Mouse (Mus musculus) gastrocnemius, adult 18-20 months (tissue): ENCODE data around the gene Adam33. TPM values are rescaled to one million over a fixed set of nuclear protein-coding genes. Genes with fewer than 3 reads are reported as not detected.
A peak's percentile ranks its signal among the peaks of the same experiment; 100 is the strongest.
"Not testable (repeated sequence)": the region's sequence is repeated elsewhere in the genome, so short reads cannot be mapped to it uniquely, and the experiment has no call there.

Experiments used
- DNase-seq: peaks from one replicate; pipeline ENCODE4 v3.0.0; 2021; ENCODE audit warnings: low spot score
- total RNA-seq, 2 experiments: library from RNA; stranded (reverse); gene quantifications; 2 replicates each; pipeline ENCODE4 v1.2.3; 2021

The Adam33 gene
- total RNA-seq, 2 experiments from 2014 or later: 1.3 to 1.9 TPM

- no peak for DNase-seq
Observed at GRCm38 (mm10) chr2:131058672-131059071, 4.9 kb downstream of the Adam33 start.

DNA sequence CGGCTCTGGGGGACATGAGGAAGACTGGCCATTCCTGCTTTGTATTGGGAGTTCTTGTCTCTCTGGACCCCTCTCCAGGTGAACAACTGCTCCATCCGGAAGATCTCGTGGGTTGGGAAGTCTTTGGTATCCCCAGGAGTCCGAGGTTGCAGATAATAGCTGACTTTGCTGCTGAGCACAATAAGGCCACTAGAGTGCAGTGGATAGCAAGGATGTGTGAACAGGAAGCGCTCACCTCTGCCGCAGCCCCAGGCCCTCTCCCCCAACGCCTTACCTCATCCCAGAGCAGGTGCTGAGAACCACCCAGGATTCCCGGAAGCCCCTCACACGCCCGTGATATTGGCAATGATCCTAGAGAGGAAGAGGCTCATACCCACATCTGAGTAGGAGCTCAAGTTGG is 7.4 kb downstream of the Adam33 start:
- no peak for DNase-seq

- peak; percentile 30 for DNase-seq
Observed at GRCm38 (mm10) chr2:131055631-131056030, 8.0 kb downstream of the Adam33 start.

DNA sequence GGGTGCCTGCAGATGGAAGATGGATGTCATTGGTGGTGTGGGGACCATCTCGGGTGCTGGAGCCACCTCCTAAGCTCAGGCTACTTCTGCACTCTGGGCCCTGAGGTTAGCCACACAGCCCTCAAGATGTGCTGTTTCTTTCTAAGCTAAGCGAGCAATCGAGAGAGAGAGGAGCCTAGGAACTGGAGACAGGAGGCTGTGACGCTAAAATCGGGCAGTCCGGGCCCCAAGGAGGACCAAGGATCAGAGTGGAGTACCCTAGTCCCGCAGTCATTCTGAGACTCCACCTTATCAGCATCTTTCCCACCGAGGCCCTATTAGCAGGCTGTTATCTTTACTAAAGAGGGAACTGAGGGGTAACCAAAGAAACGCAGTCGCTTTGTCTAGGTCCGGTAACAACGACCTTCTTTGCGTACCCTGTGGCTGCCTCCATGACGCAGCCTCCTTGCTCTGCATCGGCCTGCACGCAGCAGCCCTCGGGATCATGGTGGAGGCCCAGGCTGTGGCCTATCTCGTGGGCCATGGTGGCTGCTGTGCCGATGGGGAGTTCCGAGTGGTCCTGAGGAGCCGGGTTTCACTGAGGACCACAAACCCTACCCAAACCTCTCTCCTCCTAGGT is 8.9 kb downstream of the Adam33 start:
- no peak for DNase-seq

GRCm38 (mm10) chr2:131053851-131054645 is 9.6 kb downstream of the Adam33 start:
- no peak for DNase-seq

GRCm38 (mm10) chr2:131052862-131053418 is 10.7 kb downstream of the Adam33 start:
- DNase-seq: no peak

- DNase-seq: no peak
Observed at GRCm38 (mm10) chr2:131052043-131052442, 11.6 kb downstream of the Adam33 start.

DNA sequence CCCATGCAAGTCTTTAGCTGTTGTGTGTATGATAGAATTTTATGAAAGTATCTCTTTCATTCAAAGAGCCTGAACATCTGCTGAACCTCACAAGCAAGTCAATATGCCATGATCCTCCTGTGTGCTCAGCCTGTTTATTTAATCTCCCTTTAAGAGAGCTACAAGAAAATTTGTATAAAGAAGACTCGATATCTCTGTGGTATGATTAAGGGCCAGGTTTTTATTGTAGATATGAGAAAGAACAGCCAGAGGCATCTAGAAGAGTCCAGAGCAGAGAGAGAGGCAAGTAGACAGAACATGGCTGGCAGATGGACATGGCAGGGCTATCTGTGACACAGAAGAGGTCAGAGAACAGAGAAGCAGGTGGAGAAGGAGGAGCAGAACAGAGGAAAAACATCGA is 17.6 kb downstream of the Adam33 start:
- DNase-seq: no peak

GRCm38 (mm10) chr2:131044989-131045720 is 18.5 kb downstream of the Adam33 start:
- DNase-seq: no peak

DNA sequence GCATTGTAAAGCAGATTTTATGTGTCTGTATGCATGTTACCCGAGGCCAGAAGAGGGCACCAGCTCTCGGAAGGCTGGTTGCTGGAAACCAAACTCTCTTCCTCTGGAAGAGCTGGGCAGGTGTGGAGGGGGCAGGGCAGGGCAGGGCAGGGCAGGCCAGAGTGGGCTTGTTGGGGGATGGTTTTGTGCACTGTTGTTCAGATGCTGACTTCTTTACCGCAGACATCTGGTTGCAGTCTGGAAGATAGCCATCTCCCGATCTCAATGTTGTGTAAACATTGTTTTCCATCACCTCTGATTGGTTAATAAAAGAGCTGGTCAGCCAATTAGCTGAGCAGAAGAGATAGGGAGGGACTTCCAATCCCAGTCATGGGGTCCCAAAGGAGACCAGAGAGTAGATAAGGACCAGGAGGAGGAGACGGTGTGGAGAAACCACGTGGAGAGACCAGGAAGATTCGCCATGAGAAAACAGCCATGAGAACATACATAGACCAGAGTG is 19.2 kb downstream of the Adam33 start:
- no peak for DNase-seq

DNA sequence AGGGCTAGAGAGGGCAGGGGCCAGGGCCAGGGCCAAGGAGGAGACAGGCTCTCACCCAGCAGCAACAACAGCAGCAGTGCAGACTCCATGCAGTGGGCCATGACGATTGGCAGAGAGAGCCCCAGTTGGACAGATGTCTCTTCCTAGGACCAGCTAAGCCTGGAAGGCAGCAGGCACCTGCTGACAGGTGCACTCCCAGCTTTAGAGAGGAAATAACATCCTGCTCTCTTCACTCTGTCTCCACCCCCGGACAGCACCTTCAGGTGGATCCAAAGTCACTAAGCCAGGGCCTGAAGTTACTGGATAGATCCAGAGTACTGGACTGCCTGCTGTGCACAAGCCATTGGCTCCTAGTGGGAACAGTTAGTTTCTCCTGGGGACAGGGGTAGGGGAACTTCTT is 20.6 kb downstream of the Adam33 start, which contains the start of gene Gfra4:
Gfra4 (minus strand) TSS at position 101 of the 400 bp plus-strand sequence.
- no peak for DNase-seq

DNA sequence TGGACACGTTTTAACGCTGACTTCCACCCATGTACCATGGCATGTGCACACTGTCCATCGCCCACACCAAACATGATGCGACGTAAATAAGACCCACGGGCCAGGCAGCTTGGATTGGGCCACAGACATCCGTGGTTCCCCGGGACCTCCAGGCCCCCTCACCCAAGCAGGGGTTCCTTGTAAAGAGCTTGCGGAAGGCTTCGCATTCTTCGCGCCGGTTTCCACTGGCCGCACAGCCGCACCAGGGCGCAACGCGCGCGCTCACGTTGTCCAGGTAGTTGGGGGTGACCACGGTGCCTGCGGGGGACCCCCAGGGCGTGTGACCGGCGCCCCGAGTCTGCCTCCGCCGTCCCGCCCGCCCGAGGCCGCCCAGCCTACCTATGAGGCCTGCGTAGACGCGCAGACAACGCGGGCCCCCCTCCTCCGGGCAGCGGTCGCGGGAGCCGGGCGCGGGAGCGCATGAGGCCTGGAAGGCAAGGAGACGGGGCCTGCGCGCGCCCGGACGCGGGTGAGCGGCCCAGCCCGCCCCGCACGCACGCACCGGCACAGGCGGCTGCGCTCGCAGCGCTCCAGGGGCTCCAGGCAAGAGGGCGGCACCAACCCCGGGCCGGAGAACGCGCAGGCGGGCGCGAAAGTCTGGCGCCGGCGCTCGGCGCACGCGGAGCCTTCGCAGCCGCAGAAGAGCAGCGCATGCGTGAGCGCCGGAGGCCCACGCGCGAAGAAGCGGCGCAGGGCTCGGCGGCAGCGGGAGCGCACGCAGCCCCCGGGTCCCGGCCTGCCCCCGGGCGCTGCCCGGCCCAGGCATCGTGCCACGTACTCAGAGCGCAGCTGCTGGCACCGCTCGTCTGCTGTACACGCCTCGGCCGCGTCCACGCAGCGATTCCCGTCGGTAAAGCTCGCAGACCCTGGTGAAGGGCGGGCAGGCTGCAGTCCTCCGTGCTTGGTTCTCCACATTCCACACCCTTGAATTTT is 22.5 kb downstream of the Adam33 start:
- DNase-seq: peak; percentile 23

GRCm38 (mm10) chr2:131038675-131039074 is 24.9 kb downstream of the Adam33 start:
- no peak for DNase-seq

DNA sequence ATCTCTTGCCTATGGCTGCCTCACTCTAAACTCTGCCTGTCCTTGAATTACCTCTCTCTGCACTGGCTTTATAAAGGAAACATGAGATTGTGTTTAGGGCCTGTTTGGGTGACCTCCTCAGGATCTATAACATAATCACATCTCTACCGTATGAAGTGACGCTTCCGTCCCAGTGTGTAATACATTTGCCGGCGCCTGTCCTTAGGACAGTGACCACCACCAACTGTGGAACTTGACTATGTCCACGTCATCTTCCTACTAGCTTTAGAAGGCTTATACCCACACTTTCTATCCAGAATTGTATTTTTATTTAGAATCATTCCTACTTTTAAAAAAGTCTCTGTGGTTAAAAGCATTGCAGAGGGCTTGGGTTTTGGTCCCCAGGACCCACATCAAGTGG is 25.4 kb downstream of the Adam33 start:
- no peak for DNase-seq

DNA sequence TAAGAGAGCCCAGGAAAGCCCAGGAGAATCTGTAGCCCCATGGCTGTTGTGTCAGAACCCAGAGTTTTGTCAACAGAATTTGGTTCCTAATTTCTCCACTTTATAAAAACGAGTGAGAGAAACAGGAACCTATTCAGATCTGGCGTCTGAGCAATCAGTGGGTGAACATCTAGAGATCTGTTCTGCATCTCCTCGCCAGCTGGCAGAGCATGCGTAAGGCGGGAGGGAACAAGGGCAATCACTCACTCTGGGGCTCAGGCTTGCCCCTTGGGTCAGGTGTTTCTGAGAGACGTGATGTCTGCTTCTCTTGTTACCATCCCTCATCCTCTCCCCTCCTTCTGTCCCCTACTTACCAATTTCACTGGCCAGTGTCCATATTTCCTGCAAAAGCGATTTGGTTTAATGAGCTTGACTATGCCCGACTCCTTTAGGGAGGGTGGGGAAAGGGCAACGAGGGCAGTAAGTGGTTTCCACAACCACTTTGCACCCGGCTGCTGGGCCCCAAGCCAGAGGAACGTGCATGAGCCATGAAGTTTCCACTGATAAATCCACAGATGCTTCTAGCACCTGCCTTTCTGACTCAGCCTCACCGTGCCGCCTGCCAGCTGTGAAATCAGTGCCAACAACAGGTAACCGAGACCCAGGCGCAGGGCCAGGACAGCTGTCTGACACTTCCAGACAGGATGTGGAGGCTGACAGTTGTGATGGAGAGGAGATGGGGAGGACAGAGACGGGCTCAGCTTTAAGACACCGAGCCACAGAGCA is 26.2 kb downstream of the Adam33 start:
- DNase-seq: peak; percentile 71

GRCm38 (mm10) chr2:131036757-131037156 is 26.9 kb downstream of the Adam33 start:
- DNase-seq: no peak

DNA sequence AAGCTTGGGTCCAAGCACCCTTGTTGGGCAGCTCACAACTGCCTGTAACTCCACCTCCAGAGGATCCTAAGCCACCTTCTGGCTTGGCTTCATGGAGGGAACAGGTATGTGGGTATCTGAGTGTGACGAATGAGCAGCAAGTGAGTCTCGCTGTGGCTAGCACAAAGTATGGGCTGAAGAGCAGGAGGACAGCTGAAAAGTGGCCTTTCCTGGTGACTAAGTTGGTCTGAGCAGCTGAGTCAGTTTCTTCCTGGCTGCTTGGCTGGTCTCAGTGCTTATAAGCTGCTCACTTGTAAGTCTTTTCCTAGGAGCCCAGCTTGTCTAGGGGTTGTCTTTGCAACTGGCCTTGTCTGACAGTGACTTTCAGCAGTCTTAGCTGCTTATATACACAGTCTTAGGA is 27.3 kb downstream of the Adam33 start:
- no peak for DNase-seq

DNA sequence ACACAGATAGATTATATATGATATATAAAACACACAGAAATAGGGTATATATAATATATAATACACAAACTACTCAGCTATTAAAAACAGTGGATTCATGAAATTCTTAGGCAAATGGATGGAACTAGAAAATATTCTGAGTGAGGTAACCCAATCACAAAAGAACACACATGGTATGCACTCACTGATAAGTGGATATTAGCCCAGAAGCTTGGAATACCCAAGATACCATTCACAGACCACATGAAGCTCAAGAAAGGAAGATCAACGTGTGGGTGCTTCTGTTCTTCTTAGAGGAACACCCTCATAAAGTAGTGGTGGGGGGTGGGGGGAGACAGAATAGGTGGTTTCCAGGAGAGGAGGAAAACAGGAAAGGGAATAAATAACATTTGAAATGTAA is 32.2 kb downstream of the Adam33 start:
- not testable (repeated sequence) for DNase-seq

DNA sequence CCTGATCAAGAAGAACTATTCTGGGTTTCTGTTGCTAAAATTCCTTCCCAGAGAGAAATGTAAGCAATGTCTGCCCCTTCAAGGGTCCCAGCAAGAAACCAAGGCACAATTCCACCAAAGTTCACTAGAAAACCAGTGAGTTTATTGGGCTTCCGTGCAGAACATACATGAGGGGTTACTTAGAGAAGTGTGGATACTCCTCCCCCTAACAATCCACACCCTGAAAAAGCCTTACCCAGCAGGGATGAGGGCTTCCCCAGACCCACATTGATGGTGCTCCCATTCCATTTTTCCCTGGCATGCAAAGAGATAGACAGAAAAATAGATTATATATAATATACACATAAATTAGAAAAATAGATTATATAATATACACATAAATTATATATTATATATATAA is 32.6 kb downstream of the Adam33 start:
- DNase-seq: no peak

GRCm38 (mm10) chr2:131030561-131030960 is 33.1 kb downstream of the Adam33 start:
- DNase-seq: no peak
